Mouse (Mus musculus): Measurements from ENCODE around the gene Frs2. TPM values are rescaled to one million over a fixed set of nuclear protein-coding genes. Genes with fewer than 3 reads are reported as not detected.

Frs2 gene
- 10 to 100 TPM in 1 of 4 experiments, 1 to 10 TPM in 3; 8.9 to 10.1 (median 9.4) TPM for total RNA-seq (2022)

DNA sequence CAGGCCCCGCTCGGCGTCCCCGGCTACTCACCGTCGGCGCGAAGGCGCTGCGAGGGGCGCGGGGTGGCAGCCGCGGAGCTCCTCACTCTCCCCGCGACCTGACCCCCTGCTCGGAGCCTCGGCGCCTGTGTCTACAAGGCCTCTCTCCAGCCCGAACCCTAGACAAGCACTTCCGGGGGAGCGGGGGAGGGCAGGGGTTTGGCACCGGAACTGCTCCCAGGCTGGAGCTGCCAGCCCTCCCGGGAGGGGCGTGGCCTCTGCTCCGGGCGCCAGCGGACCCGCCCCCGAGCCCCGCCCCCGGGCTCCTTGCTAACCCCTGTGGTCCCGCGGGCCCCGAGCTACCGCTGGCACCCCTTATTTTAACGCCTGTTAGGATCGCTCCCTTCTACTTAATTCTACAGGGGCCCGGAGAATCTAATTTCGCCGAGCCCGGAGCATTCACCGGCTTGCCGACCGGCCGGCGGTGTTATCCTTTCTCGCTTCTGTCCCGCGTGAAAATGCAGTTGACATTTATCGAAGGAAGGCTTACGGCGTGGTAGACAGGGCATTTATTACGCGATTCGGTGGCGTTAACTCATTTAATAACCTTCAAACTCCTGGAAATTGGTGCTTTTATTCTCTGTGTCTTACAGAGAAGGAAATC, at the start of gene Frs2:
Frs2 (minus strand) TSS at position 174 of the 643 bp plus-strand sequence.
- peak; percentile 92 to 94 for DNase-seq (ENCODE audit: low spot score in 2 of 2)

DNA sequence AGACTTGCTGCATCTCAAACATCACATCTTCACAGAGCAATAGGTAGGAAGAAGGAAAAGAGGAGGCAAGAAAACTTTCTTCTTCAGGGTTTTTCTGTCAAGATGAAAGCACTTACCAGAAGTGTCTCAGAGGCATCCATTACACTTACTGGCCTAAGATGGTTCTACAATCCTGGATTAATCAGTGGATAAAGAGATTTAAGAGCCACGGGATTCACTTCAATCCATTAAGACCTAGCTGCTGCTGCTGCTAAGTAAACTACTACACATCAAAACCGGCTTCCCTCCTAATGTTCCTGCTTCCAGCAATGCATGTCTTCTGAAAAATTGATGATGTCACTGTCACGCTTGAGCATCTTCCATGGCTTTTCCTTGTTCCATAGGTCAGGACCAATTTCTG, 48.4 kb upstream of the Frs2 start:
- DNase-seq (ENCODE audit: low spot score in 2 of 2) = no peak

DNA sequence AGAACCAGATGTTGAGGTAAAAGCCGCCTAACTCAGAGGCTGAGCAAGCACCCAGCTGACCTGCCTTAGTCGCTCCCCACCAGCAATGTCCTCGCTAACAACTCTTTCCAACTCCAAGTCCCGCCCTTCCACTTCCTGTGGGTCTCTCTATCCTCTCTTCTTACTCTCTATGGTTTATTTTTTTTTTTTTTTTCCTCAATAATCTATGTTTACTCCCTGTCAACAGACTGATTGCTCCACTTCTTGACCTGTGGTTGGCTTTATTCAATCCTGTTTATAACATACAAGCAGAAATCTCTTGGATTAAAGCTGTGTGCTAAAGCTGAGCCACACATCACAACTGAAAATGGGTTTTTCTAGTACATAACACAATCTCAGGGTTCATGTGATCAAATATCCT, 47.4 kb upstream of the Frs2 start:
- no peak for DNase-seq (ENCODE audit: low spot score in 2 of 2)

DNA sequence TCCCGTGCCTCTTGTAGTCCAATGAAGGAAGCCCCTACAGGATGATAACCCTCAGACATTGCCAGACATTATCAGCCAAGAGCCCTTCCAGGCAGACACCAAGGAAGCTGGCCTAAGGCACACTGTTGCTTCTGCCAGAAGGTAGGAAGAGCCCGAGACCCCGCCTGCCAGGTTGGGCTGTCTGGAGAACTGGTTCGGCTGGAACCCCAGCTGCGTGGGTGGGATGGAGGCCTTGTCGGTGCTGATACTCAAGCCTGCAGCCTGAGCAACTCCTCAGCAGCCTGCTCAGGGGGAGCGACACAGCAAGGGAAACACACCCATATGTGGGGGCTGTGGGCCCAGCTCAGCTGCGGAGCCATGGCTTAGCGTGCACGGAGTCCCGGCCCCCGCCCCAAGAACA, 46.7 kb upstream of the Frs2 start:
- DNase-seq (ENCODE audit: low spot score in 2 of 2) = no peak

DNA sequence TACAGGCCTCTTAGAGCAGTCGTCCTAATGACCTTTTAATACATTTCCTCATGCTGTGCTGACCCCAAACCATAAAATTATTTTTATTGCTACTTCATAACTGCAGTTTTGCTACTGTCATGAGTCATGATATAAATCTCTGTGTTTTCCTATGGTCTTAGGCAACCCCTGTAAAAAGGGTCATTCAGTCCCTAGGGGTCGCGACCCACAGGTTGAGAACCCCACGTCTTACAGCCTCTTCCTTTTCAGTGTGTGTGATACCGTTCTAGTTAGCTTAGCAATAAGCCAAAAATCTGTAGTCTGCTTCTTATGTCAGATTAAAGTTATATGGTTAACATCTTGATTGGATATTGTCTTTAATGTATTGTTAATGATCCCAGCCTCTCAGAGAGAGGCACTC, 45.0 kb upstream of the Frs2 start:
- DNase-seq (ENCODE audit: low spot score in 2 of 2) = no peak

DNA sequence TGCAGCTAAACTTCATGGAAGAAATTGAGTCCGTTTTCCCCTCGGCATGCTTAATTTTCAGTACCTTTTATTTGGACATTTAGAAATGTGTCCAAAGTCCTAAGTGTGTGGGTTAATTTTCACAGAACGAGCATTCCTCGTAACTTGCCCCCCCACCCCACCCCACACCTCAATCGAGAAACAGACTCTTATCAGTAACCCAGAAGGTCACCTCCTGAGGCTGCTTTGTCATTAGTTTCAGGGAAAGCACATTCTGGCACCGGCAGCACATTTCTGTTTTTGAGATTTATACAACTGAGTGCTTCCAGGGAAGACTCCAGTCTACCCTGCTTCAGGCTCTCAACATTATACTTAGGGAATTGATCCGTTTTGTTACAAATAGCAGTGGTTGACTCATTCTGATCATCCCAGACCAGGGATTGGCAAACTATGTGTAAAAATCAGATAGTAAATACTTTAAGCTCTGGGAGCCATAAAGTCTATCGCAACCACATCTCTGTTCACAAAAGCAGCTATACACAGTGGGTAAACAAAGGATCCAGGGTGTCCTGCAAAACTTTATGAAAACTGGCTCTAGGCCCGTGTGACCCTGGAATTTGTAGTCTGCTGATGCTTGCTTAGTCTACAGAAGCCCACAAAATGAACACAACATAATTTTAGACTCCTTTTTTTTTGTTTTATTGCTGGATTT, 37.2 kb upstream of the Frs2 start:
- no peak for DNase-seq (ENCODE audit: low spot score in 2 of 2)

DNA sequence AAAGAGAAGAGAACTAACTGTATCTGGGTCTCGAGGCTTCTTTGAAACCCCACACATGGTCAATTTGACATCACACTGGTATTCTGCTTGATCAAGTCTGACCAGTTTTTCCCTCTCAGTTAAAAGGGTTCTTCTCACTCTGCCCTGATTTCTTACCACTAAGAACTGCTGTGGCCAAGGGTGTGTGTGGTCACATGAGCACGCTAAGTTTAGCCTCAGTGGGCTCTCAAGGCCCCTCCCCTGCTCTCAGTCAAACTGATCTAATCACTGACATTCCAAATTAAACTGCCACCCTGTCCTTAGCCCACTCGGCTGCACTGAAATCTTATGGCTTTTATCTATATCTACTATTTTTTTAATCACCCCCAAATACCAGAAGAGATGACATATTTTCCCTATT, 32.8 kb upstream of the Frs2 start:
- no peak for DNase-seq (ENCODE audit: low spot score in 2 of 2)

DNA sequence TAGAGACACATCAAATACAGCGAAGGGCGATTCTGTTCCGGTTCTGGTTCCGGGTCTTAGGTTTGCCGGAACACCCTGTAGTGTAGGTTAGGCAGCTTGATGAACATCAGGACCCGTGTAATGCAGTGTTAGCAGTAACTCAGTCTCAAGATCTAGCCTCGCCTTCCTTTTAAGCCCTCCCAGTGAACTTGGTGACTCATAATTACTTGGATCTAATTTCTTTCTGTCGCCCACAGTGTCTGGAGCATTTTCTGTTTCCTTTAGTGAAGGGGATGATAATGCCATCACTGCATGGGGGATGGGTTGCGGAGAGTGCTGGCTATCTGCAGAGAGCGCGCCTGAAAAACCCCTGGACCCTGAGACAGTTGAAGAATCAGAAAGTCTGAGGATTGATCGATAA, 26.3 kb upstream of the Frs2 start:
- no peak for DNase-seq (ENCODE audit: low spot score in 2 of 2)

DNA sequence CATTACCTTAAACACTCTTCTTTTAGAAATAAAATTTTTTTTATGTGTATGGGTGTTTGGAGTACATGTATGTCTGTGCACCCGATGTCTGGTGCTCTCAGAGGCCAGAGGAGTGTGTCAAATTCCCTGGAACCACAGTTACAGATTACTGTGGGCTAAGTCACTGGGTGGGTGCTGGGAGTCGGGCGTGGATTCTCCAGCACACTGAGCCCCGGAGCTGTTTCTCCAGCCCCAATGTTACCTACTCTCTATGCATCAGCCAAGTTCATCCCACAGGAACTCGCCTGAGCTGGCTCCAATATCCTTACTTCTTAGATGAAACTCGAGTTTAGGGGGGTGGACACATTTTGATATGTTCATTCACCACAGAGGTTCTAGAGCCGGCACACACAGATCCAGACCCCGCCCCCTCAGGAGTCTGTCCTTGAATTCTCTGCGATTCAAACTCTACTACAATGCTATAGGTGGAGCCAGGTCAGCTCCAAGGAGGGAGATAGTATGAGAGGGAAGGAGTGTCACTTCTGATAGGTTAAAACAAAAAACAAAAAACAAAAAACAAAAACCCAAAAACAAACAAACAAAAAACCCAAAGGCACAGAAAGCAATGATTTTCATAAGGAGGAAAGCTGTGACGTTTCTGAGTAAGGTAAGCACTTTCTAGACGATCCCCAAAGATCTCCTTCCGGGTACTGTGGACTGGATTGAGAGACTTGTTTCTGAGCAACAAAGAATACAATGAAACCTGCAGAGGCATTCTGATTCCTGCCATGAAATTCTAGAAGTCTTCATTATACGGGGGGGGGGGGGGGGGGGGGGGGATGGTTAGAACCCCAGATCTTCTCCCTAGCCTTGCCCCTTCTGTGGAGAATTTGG, 25.5 kb upstream of the Frs2 start:
- DNase-seq (ENCODE audit: low spot score in 2 of 2) = no peak

DNA sequence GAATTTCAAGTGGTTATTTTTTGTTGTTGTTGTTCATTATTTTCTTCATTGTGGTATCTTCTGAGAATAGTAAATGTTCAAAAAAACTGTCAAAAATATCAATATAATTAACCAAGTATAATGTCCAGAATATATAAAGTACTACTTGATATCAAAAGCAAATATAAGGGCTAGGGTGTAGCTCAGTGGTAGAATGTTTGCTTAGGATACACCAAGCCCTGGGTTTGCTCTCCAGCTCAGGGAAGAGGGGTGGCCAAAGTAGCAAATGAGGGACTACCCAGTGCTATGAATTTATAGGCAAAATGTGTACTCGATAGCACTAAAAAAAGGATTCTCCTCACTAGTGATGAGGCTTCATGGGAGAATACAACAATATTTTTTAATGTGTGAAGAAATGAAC, 24.8 kb upstream of the Frs2 start:
- no peak for DNase-seq (ENCODE audit: low spot score in 2 of 2)

DNA sequence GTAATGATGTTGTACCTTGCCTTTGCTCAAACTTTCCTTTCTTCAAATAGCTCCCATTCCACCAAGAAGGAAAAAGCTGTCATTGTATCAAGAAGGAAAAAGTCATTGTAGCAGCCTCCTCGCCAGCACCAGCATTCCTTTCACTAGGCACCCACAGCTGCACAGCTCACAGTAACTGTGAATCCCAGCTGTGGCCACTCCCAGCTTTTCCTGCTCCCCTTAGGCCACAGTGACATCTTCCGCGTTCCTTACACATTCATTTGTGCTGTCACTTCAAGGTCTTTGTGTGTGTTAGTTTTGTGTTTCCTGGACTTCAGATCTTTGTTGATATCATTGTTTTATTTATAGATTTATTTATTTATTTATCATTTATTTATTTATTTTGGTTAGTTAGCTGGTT, 23.7 kb upstream of the Frs2 start:
- no peak for DNase-seq (ENCODE audit: low spot score in 2 of 2)

DNA sequence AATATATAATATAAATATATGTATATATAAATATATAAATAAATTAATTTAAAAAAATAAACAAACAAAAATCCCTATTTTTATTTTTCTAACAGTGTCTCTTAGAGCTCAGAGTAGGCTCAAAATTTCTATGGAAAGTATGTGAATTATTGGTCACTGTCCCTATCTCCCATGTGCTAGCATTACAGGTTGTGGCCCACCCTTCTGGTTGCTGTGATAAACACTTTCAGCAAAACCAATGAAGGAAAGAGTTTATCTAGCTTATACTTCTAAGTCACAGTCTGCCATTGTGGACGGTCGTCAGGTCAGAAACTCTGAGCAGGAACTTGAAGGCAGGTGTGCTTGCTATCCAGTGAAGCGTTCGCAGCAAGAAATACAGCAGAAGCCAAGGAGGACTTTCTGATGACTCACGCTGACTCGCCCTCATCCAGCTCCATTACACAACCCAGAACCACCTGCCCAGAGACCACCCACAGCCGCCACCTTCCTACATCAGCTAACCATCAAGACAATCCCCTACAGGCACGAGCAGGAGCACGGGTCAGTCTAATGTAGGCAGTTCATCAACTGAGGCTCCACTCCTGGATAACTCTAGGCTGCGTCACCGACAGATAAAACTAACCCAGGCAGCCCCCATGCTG, 18.6 kb upstream of the Frs2 start:
- DNase-seq (ENCODE audit: low spot score in 2 of 2) = no peak

DNA sequence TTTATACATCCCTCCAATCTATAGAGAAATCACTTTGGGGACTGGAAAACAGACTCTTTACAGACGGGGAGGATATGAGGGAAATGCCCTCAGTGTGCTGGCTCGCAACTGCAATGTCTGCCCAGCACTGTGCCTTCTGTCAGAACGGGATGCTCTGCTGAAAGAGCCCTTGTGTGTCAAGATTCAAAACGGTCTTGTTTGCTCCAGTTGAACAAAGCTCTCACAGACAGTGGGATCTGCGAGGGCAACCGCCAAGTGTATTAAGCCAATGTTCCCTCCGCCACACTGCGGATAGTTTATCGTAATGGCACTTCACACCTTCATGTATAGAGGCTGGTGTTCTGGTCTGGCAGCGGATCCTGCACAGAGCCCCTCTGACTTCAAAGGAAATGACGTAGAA, 14.3 kb upstream of the Frs2 start:
- no peak for DNase-seq (ENCODE audit: low spot score in 2 of 2)

DNA sequence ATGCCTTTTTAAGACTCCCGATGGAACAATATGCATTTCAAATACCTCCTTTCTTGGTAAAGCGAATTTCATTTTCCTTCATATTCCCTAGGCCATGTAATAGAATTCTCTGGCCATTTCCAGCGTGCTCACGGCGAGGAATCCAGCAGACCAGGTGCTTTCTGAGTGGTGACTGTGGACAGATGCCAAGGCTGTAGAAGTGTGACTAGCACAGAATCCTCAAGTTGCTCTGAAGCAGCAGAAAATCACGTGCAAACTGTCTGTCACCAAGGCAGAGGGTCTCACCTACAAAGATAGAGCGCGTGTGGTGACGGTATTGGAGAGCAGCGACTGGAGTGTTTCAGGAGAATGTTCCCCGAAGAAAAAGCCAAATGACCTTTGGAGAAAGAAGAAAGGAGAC, 11.8 kb upstream of the Frs2 start:
- DNase-seq (ENCODE audit: low spot score in 2 of 2) = no peak

DNA sequence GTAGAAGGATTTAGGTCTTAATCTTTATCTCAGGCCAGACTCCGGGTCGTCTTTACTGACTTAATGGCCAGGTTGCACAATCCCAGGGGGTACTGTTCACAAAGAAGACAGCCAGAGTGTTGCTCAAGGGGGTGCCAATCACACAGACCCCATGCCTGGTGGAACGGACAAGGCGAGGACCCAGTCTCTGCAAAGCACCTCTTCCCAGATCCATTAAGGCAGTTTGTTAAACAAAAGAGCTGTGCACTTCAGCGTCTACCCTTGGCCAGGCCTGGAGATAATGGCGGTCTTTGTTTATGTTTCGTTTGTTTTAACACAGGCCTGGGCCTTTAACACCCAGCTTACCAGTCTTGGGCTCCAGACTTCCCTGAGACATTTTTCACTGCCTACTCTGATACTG, 3.9 kb upstream of the Frs2 start:
- DNase-seq (ENCODE audit: low spot score in 2 of 2) = no peak

DNA sequence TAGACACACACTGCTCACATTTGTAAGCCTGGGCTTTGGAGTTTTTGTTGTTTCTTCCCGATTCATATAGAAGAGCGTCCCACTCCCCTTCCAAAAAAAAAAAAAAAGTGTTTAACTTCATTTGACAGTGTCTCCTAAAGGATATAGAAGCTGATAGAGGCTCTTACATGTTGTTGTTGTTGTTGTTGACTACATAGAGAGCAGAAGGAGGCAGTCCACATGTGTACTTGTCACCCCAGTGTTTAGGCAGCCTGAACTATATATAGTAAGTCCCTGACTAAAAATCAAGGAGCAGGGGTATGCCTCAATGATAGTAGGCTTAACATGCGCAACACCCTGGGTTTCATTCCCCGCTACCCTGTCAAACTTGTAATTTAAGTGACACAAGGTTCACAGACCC, 3.3 kb upstream of the Frs2 start:
- no peak for DNase-seq (ENCODE audit: low spot score in 2 of 2)

DNA sequence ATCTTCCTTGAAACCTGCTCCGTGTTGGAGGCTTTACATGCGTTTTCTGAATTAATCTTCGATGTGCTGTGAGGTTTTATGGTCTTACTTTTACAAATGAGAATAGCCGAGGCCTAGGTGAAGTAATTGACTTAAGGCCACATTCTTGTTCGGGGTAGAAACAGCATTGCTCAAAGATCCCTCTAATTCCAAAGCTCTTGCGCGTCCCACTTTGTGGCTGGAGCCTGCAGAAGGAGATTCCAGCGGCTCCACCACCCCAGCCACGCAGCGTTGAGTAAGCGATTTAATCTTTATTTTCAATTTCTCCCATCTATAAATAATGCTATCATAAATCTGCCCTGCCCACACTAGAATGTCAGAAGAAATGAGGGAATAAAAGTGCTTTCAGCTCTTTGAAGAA, 2.9 kb upstream of the Frs2 start:
- DNase-seq (ENCODE audit: low spot score in 2 of 2) = no peak

DNA sequence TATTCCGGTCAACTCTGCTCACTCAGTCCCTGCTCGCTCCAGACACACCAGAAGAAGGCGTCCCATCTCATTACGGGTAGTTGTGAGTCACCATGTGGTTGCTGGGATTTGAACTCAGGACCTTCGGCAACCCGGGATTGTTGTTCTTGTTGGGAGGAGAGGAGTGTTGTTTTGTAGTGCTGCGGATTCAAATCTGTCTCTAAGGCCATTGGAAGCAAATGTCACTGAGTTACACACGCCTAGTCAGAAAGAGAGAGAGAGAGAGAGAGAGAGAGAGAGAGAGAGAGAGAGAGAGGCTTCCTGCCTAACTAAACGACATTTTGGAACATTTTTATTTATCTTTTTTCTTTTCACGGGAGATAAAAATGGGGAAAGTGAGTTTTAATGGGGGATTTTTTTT, 2.4 kb upstream of the Frs2 start:
- DNase-seq (ENCODE audit: low spot score in 2 of 2) = no peak

DNA sequence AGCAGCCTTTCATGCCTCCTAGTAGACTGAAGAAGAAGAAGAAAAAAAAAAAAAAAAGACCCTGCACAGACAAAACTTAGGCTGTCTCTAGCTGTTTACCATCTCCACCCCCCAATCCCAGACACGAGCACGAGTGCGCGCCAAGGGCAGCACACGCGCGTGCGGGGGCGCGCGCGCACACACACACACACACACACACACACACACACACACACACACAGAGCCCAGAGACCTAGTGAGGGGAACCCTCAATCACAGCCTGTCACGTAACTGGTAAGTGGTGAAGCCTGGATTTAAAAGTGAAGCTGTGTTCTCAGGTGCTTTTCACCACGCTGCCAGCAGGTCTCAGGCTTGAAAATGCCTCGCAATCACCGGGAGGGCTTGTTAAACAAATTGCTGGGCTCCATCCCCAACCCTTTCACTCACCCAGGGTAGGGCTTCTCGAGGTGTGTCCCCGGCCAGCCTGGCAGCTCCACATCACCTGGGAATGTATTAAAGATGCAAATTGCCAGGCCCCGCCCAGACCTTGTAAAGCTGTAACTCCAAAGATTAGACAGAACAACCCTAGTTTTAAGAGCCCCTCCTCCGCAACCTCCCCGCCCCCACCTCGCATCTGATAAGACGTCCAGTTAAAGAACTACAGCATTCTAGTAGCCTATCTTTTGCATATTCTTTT, 1.7 kb upstream of the Frs2 start:
- DNase-seq (ENCODE audit: low spot score in 2 of 2) = no peak

DNA sequence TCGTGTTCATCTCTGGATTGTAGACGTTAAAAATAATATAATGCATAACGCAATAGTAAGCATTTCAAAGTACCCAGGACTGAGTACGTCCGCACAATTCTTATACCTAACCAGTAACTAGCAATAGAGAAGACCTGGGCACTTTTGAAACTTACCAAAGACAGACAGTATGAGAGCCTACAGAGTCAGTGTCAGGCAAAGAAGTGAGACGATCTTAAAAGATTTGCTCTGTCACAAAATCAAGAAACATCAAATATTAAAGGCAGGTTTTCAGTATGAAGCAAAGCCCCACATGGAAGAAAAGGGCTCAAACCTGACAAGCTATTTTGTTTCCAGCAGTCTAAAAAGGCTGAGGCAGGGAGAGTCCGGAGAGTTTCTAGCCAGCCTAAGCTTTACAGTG, 907 bp upstream of the Frs2 start:
- DNase-seq (ENCODE audit: low spot score in 2 of 2) = no peak

Measured in gastrocnemius, adult 8-10 months (tissue).